Mouse (Mus musculus) central nervous system, embryonic 18 days (tissue): ENCODE measurements around the gene Ncr1. TPM values are rescaled to one million over a fixed set of nuclear protein-coding genes. Genes with fewer than 3 reads are reported as not detected.

Experiments
- polyA plus RNA-seq: library from polyadenylated mRNA; depleted of rRNA; stranded (reverse); fragments of >200 nt; gene quantifications from 2 replicates; pipeline ENCODE4 v1.2.3, GENCODE M21; 2012; rRNA removed

Gene Ncr1
- polyA plus RNA-seq = not detected in 2 replicates

DNA sequence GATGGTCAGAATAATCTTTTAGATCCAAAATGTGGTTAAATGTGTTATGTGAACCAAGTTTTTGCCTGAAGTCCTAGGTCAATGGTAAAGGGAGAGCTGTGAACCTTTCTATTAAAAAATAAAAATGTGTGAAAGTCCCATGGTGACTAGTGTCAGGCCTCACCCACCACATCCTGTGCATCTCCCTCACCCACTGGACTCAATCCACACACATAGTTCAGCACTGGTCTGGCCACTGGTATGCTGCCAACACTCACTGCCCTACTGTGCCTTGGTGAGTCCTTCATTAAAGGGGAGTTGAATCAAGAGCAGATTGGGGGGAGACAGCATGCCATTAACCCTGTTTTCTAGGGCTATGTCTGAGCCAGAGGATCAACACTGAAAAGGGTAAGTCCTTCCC lies at the start of gene Ncr1:
TSS of gene Ncr1 (plus strand) at position 216 of the 400 bp plus-strand sequence.

Other genes with a start within 250 kb of the Ncr1 start
- gene Ttyh1, start 218.3 kb upstream of the Ncr1 start, polyA plus RNA-seq = 218 and 229 TPM in 2 replicates
- gene Leng8, start 200.7 kb upstream of the Ncr1 start, polyA plus RNA-seq = 307 and 327 TPM in 2 replicates
- 5.2 and 5.5 TPM in 2 replicates for gene Leng9, start 187.3 kb upstream of the Ncr1 start, polyA plus RNA-seq
- gene Cdc42ep5, start 172.9 kb upstream of the Ncr1 start, polyA plus RNA-seq = 6.0 and 6.8 TPM in 2 replicates
- gene Lilra5, start 100.0 kb upstream of the Ncr1 start, polyA plus RNA-seq = 0.03 and 0.09 TPM in 2 replicates
- gene Gp6, start 60.0 kb downstream of the Ncr1 start, polyA plus RNA-seq = 0.01 TPM in 1 of 2 replicates, not detected in the other
- 45.4 and 46.2 TPM in 2 replicates for gene Rdh13, start 107.9 kb downstream of the Ncr1 start, polyA plus RNA-seq
- 3.7 and 5.0 TPM in 2 replicates for gene Eps8l1, start 123.0 kb downstream of the Ncr1 start, polyA plus RNA-seq
- 71.2 and 86.7 TPM in 2 replicates for gene Ppp1r12c, start 164.0 kb downstream of the Ncr1 start, polyA plus RNA-seq
- 1.8 and 16.1 TPM in 2 replicates for gene Tnnt1, start 178.7 kb downstream of the Ncr1 start, polyA plus RNA-seq
- gene Tnni3, start 186.5 kb downstream of the Ncr1 start, polyA plus RNA-seq = 3.9 and 4.7 TPM in 2 replicates
- gene Dnaaf3, start 194.7 kb downstream of the Ncr1 start, polyA plus RNA-seq = 3.3 and 4.1 TPM in 2 replicates
- gene Syt5, start 209.8 kb downstream of the Ncr1 start, polyA plus RNA-seq = 181 and 203 TPM in 2 replicates